Mouse (Mus musculus) heart, postnatal 14 days (tissue): ENCODE results near the gene 2610507B11Rik. TPM values are rescaled to one million over a fixed set of nuclear protein-coding genes. Genes with fewer than 3 reads are reported as not detected.
A peak's percentile ranks its signal among the peaks of the same experiment; 100 is the strongest.
"Not testable (repeated sequence)": the region's sequence is repeated elsewhere in the genome, so short reads cannot be mapped to it uniquely, and the experiment has no call there.

Experiments
- DNase-seq, 2 experiments: peaks; one replicate each; pipeline ENCODE4 v3.0.0; 2021 to 2022
- intact Hi-C: fragments of 180-260 bp; cut with DNase I; formaldehyde crosslinking; loops from one replicate; pipeline ENCODE4 v1.15.1; 2025
- total RNA-seq, 2 experiments: library from RNA; stranded (reverse); gene quantifications; 2 replicates each; pipeline ENCODE4 v1.2.3; 2021

The 2610507B11Rik gene
- total RNA-seq, 2 experiments from 2014 or later, result 184 to 186 TPM

GRCm38 (mm10) chr11:78276169-78276568 lies 14.6 kb downstream of the 2610507B11Rik start:
- DNase-seq, intact Hi-C loops: not testable (repeated sequence)

GRCm38 (mm10) chr11:78278853-78279252 lies 17.3 kb downstream of the 2610507B11Rik start:
- intact Hi-C loops, result no loop called here
- DNase-seq, result no peak

- DNase-seq, result no peak
- intact Hi-C loops, result no loop called here
Observed at GRCm38 (mm10) chr11:78279586-78279985, 18.0 kb downstream of the 2610507B11Rik start.

GRCm38 (mm10) chr11:78289146-78289763 lies 27.7 kb downstream of the 2610507B11Rik start:
- intact Hi-C loops, result no loop called here

DNA sequence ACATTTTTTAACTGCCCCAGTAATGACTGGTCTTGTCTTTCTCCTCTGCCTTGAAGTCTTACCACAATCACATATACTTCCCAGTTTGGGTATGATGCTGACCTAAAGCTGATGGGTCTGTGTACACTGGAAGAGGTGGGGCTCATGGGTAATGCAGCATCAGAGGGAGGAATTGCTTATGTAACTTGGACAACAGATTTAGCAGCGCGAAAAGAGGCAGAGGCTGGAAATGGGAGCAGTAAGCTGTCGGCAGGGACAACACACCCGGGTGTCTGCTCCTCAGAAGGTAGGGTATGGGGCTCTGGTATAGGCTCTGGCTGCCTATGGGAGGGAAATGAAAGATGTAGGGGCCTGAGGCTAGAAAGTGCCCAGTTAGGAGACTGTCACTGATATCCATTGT lies 29.1 kb downstream of the 2610507B11Rik start, which contains the start of gene BC030499:
Gene BC030499 (plus strand): TSS at position 188 of the 400 bp plus-strand sequence.
- intact Hi-C loops, result no loop called here
- DNase-seq, result no peak

More at GRCm38 (mm10) chr11:78289146-78289763, 27.7 kb downstream of the 2610507B11Rik start:
- DNase-seq, result no peak

GRCm38 (mm10) chr11:78294585-78294984 lies 33.0 kb downstream of the 2610507B11Rik start:
- intact Hi-C loops, result no loop called here

GRCm38 (mm10) chr11:78300917-78301316 lies 39.4 kb downstream of the 2610507B11Rik start:
- DNase-seq, result no peak
- intact Hi-C loops, result no loop called here

More at GRCm38 (mm10) chr11:78294585-78294984, 33.0 kb downstream of the 2610507B11Rik start:
- DNase-seq, result no peak

DNA sequence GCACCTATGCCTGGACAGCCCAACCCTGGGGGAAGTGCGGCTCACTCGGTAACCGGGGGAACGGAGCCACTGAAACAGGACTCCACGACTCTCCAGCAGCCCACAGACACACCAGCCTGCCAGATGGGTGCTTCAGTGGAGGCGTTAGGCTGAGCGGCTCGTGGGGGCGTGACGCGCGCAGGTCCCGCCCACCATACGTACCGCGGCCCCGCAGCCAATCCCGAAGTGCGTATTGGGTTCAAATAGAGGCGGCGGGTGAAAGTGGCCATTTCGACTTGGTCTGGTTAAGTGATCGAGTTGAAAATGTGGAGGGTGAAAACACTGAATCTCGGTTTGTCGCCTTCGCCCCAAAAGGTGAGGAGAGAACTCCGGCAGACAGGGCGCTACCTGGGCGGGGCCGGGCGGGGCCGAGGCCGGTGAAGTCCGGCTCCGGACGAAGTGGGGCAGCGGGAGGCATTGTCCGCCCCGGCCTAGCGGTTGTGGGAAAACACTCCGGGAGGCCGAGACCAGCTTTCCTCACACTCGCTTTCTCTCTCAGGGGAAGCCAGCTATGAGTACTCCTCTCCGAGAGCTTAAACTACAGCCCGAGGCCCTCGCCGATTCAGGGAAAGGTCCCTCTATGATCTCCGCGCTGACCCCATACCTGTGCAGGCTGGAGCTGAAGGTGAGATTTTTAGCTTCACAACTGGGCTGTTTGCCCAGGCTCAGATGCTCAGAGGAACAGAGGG lies 40.0 kb downstream of the 2610507B11Rik start, which contains the start of gene Spag5:
Gene Spag5 (plus strand): TSS at position 173 of the 728 bp plus-strand sequence.
- DNase-seq, result peak; percentile 87 to 93
- intact Hi-C loops, result no loop called here

GRCm38 (mm10) chr11:78305272-78305671 lies 43.7 kb downstream of the 2610507B11Rik start:
- DNase-seq, result no peak
- intact Hi-C loops, result no loop called here

DNA sequence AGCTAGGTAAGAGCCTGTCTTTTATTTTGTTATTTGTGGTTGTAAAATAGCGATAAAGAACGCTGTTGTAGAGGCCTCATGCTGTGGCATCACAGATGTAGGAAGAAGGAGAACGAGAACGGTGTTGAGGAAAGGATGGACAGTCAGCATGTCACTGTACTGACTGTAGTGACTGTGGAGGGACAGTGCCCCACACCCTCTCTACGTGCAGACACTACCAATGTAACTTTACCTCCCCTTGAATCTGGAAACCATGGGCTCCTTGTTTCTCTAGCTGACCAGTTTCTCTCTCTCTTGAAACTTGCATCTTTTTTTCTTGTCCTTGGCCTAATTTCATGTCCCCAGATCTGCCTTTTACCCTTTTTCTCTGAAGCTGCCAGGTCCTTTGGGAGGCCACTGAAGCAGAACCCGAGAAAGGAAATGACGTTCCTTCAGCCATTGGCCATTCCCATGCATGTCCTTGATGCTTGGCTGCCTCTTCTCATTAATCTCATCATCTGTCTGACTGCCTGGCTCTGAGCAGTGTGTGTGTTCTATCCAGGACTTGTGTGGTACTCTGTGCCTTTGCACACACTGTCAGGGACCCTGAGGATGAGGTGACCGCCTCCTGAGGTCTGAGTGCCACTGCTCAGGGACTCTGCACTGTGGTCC lies 49.4 kb downstream of the 2610507B11Rik start:
- intact Hi-C loops, result no loop called here
- DNase-seq, result no peak

GRCm38 (mm10) chr11:78313662-78314061 lies 52.1 kb downstream of the 2610507B11Rik start:
- intact Hi-C loops, result no loop called here
- DNase-seq, result no peak

GRCm38 (mm10) chr11:78318411-78318810 lies 56.9 kb downstream of the 2610507B11Rik start:
- no peak for DNase-seq
- intact Hi-C loops, result no loop called here

DNA sequence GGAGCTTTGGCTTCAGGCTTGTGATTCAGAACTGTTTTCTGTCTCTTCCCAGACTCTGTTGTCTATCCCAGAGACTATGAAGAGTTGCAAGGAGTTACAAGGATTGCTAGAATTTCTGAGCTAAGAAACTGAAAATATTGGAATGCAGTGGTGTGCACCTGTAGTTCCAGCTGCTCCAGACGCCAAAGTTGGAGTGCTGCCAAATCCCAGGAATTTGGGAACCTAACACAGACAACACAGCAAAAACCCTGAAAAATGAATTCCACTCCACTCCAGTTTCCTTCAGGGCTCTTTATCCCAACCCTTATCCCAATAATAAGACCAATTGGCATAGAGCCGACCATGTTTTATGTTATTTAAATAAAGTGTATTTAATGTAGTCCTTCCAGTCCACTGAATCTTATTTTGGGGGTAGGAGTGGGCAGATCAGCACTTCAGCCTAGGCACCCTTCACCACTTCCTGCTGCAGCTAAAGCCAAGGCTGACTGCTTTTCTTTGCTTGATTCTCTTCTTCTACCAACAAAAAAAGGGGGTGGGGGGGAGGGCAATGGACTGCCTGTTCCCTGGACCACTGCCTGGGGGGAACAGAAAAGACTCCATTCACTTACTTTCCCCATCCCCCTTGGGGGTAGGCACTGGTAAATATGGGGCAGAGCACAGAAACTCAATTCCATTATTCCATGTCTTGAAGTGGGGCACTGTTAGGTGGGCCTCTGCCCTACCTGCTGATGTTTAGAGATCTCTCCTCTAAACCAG lies 60.7 kb downstream of the 2610507B11Rik start:
- intact Hi-C loops, result no loop called here

GRCm38 (mm10) chr11:78322860-78323259 lies 61.3 kb downstream of the 2610507B11Rik start, which contains the start of gene Aldoc:
Aldoc (plus strand) TSS chr11:78322968.
- peak; percentile 38 to 62 for DNase-seq
- intact Hi-C loops, result no loop called here

More for the DNA sequence above, 60.7 kb downstream of the 2610507B11Rik start:
- DNase-seq, result no peak

- intact Hi-C loops, result no loop called here
- DNase-seq, result no peak
Observed at GRCm38 (mm10) chr11:78324000-78324785, 62.6 kb downstream of the 2610507B11Rik start.

DNA sequence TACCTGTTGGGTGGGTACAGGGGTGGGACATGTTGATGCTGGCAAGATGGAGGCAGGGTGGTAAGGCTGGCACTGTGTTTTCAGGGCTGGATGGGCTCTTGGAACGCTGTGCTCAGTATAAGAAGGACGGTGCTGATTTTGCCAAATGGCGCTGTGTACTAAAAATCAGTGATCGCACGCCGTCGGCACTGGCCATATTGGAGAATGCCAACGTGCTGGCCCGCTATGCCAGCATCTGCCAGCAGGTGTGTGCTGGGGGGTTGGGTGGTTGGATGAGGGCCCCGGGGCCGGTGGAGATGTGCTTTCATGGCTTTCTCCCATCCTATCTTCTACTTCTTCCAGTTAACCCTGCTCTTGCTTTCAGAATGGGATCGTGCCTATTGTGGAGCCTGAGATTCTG lies 63.4 kb downstream of the 2610507B11Rik start:
- intact Hi-C loops, result no loop called here
- DNase-seq, result no peak

DNA sequence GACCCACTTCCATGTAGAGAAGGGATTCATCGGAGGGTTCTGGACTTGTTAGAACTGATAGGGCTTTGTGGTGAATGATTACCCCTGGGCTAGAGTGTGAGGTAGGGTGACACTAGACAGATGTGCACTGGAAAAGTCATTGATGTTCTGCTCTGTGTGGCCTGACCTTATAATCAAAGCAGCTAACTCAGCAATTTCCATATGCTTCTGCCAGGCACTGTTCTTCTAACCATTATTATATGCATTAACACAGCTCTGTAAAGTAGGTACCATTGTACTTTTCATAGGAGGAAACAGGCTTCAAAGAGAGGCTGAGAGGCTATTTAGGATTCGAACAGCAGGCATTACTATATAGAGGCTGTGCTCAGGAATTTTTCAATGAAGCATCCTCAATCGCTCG lies 65.7 kb downstream of the 2610507B11Rik start:
- intact Hi-C loops, result no loop called here
- DNase-seq, result no peak

DNA sequence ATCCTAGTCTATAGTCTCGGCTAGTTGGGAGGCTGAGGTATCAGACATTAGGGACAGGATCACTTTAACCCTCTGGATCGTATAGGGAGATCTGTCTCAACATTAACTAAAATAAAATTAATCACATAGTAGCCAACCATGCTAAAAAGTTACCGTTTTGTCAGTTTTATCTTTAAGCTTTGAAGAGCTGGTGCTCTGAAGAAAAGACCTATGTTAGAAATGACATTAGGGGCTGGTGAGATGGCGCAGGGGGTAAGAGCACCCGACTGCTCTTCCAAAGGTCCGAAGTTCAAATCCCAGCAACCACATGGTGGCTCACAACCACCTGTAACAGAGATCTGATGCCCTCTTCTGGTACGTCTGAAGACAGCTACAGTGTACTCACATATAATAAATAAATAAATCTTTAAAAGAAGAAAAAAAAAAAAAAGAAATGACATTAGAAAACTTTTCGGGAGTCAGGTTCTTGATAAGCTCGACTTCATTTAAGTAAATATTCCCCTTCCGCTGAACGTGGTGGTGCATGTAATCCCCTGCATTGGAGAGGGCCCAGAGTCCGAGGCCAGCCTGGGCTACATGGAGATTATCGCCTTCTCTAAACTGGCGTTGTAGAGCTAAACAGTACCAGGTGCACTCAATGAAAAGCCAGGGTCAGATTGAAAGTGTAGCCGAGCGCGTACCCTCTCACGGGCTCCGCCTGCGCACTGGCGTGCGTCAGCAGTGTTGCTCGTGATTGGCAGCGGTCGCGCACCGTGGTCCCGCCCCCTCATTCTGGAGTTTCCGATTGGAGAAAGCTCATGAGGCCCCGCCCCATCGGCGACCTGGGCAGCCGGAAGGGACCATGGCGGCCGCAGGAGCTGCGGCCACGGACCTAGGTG lies 66.3 kb downstream of the 2610507B11Rik start, which contains the start of gene Pigs:
Gene Pigs (plus strand): TSS at position 782 of the 878 bp plus-strand sequence.
- peak; percentile 96 to 97 for DNase-seq
- intact Hi-C loops, result no loop called here
